Mouse (Mus musculus): ENCODE results near the gene Smap2.

Smap2 gene

GRCm38 (mm10) chr4:121020040-121020790 is 3.2 kb upstream of the Smap2 start:
- DNase-seq, result no peak

- DNase-seq, result no peak
Observed at GRCm38 (mm10) chr4:121018250-121018649, 1.2 kb upstream of the Smap2 start.

GRCm38 (mm10) chr4:121016021-121016898 is 787 bp downstream of the Smap2 start:
- DNase-seq, result peak; percentile 80

- no peak for DNase-seq
Observed at GRCm38 (mm10) chr4:121015268-121015659, 1.8 kb downstream of the Smap2 start.

GRCm38 (mm10) chr4:121014594-121015267 is 2.3 kb downstream of the Smap2 start:
- no peak for DNase-seq

GRCm38 (mm10) chr4:121010770-121011549 is 6.1 kb downstream of the Smap2 start:
- DNase-seq, result no peak

- no peak for DNase-seq
Observed at GRCm38 (mm10) chr4:121009151-121009550, 7.9 kb downstream of the Smap2 start.

- no peak for DNase-seq
Observed at GRCm38 (mm10) chr4:121008071-121008745, 8.8 kb downstream of the Smap2 start.

GRCm38 (mm10) chr4:121007006-121007405 is 10.0 kb downstream of the Smap2 start:
- no peak for DNase-seq

- DNase-seq, result no peak
Observed at GRCm38 (mm10) chr4:121004679-121005078, 12.4 kb downstream of the Smap2 start.

GRCm38 (mm10) chr4:121003611-121004091 is 13.4 kb downstream of the Smap2 start:
- no peak for DNase-seq

GRCm38 (mm10) chr4:121002400-121003171 is 14.5 kb downstream of the Smap2 start:
- peak; percentile 39 for DNase-seq

GRCm38 (mm10) chr4:121001659-121002058 is 15.4 kb downstream of the Smap2 start:
- no peak for DNase-seq

- no peak for DNase-seq
Observed at GRCm38 (mm10) chr4:121001042-121001441, 16.0 kb downstream of the Smap2 start.

- no peak for DNase-seq
Observed at GRCm38 (mm10) chr4:120995911-120996310, 21.1 kb downstream of the Smap2 start.

GRCm38 (mm10) chr4:120993025-120993424 is 24.0 kb downstream of the Smap2 start:
- no peak for DNase-seq

GRCm38 (mm10) chr4:120992284-120992683 is 24.8 kb downstream of the Smap2 start:
- no peak for DNase-seq

GRCm38 (mm10) chr4:120987319-120987718 is 29.7 kb downstream of the Smap2 start:
- DNase-seq, result no peak

GRCm38 (mm10) chr4:120986446-120986845 is 30.6 kb downstream of the Smap2 start:
- DNase-seq, result no peak

GRCm38 (mm10) chr4:120978221-120978620 is 38.8 kb downstream of the Smap2 start:
- no peak for DNase-seq

GRCm38 (mm10) chr4:120975428-120975734 is 41.7 kb downstream of the Smap2 start:
- DNase-seq, result no peak
